Mouse (Mus musculus) hindlimb bud, embryonic 11.5 days (tissue): Measurements from ENCODE around the gene Zfp777.

Source experiments
- DNase-seq: peaks from one replicate; pipeline ENCODE4 v3.0.0-alpha.2; 2012; ENCODE audit warnings: low read depth, low spot score; ENCODE audit errors: extremely low spot score

Zfp777 gene

GRCm38 (mm10) chr6:48048426-48049272 is at the start of gene Zfp777:
TSS of gene Zfp777 (minus strand) at chr6:48048911.
- DNase-seq, result peak; percentile 14

GRCm38 (mm10) chr6:48086957-48087715 is 38.4 kb upstream of the Zfp777 start:
- no peak for DNase-seq

- DNase-seq, result peak; percentile 49
Observed at GRCm38 (mm10) chr6:48086471-48086878, 37.8 kb upstream of the Zfp777 start, which contains the start of gene Zfp746. TSS of gene Zfp746 (minus strand) at chr6:48086593.

- no peak for DNase-seq
Observed at GRCm38 (mm10) chr6:48085521-48086404, 37.1 kb upstream of the Zfp777 start.

GRCm38 (mm10) chr6:48083733-48084191 is 35.1 kb upstream of the Zfp777 start:
- no peak for DNase-seq

- DNase-seq, result no peak
Observed at GRCm38 (mm10) chr6:48081952-48082351, 33.2 kb upstream of the Zfp777 start.

- DNase-seq, result no peak
Observed at GRCm38 (mm10) chr6:48081021-48081420, 32.3 kb upstream of the Zfp777 start.

GRCm38 (mm10) chr6:48073316-48073715 is 24.6 kb upstream of the Zfp777 start:
- DNase-seq, result no peak

GRCm38 (mm10) chr6:48067492-48067891 is 18.8 kb upstream of the Zfp777 start:
- no peak for DNase-seq

GRCm38 (mm10) chr6:48065587-48066075 is 16.9 kb upstream of the Zfp777 start:
- no peak for DNase-seq

GRCm38 (mm10) chr6:48064451-48064850 is 15.7 kb upstream of the Zfp777 start:
- DNase-seq, result no peak

GRCm38 (mm10) chr6:48063940-48064339 is 15.2 kb upstream of the Zfp777 start:
- DNase-seq, result no peak

GRCm38 (mm10) chr6:48060895-48061294 is 12.2 kb upstream of the Zfp777 start:
- no peak for DNase-seq

GRCm38 (mm10) chr6:48060421-48060820 is 11.7 kb upstream of the Zfp777 start:
- no peak for DNase-seq

GRCm38 (mm10) chr6:48052136-48052535 is 3.4 kb upstream of the Zfp777 start:
- no peak for DNase-seq

GRCm38 (mm10) chr6:48051666-48052065 is 3.0 kb upstream of the Zfp777 start:
- DNase-seq, result no peak

- no peak for DNase-seq
Observed at GRCm38 (mm10) chr6:48049273-48050065, 758 bp upstream of the Zfp777 start.

- no peak for DNase-seq
Observed at GRCm38 (mm10) chr6:48047450-48048351, 1.0 kb downstream of the Zfp777 start.

GRCm38 (mm10) chr6:48047114-48047449 is 1.6 kb downstream of the Zfp777 start:
- no peak for DNase-seq
